Mouse (Mus musculus) heart, adult 9 months (tissue): ENCODE measurements around the gene Orai1.

Source experiments
- DNase-seq, 2 experiments: peaks; one replicate each; pipeline ENCODE4 v3.0.0; 2022; ENCODE audit warnings: low spot score in 2 of 2

Gene Orai1

DNA sequence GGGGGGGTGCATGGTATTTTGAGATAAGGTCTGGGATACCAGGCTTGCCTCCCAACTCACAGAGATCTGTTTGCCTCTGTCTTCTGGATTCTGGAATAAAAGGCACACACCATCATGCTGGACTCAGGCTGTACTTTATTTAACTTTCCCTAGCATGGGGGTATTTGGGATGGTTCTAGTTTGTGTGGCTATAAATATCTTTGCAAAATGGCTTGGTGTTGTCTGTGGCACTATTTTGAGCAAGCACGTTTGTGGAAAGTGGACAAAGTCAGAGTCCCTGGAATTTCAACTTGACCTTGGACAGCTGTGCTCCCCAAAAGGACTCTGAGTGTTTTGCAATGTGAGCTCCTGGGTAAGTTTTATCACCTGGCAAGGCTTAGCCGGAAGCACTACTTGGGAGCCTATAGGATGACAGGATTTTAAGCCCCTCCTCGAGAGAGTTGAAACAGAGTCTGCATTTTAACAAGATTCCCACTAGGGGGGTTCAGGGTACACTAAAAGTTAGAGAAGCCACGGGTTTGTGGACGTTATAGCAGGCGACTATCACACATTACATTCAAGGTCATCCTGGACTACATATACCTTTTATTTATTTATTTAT, 52.6 kb downstream of the Orai1 start:
- peak; percentile 59 to 65 for DNase-seq

DNA sequence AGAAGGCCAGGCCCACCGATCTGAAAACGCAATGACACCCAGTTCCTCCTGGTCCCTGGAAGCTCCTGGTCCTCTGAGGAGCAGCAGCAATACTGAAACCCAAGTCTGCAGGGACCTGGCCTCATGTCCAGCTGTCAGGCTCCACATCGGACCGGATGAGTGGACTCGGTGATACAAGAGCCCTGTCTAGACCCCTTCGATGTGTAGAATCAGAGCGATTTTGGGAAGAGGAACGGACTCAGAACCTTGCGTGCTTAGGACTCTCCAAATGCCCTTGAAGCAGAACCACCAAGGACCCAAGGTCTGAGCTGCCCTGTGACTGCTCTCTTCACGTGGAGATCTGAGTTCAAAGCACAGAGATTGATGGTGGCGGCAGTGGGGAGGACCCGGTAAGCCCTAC, 53.2 kb downstream of the Orai1 start, which contains the start of gene Tmem120b:
TSS of gene Tmem120b (plus strand) at position 301 of the 400 bp plus-strand sequence.
- DNase-seq: no peak

DNA sequence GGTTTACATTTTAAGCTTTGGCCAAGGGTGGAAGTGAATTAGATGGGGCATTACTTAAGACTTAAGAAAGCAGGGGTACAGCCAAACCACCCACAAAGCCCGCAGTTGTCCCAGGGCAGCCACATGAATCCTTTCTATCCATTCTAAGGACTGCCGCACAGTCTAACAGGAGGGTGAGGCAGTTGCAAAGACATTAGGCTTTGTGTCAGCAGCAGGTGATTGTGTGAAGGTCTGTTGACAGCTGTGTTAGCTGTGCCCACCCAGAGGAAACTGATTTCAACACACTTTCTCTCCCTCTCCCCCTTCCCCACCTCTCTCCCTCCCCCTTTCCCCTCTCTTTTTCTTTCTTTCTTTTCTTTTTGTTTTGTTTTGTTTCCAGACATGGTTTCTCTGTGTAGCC, 53.8 kb downstream of the Orai1 start:
- DNase-seq: no peak

- DNase-seq: peak; percentile 93 to 96
Measured at GRCm38 (mm10) chr5:123075576-123076418, 60.9 kb downstream of the Orai1 start.

DNA sequence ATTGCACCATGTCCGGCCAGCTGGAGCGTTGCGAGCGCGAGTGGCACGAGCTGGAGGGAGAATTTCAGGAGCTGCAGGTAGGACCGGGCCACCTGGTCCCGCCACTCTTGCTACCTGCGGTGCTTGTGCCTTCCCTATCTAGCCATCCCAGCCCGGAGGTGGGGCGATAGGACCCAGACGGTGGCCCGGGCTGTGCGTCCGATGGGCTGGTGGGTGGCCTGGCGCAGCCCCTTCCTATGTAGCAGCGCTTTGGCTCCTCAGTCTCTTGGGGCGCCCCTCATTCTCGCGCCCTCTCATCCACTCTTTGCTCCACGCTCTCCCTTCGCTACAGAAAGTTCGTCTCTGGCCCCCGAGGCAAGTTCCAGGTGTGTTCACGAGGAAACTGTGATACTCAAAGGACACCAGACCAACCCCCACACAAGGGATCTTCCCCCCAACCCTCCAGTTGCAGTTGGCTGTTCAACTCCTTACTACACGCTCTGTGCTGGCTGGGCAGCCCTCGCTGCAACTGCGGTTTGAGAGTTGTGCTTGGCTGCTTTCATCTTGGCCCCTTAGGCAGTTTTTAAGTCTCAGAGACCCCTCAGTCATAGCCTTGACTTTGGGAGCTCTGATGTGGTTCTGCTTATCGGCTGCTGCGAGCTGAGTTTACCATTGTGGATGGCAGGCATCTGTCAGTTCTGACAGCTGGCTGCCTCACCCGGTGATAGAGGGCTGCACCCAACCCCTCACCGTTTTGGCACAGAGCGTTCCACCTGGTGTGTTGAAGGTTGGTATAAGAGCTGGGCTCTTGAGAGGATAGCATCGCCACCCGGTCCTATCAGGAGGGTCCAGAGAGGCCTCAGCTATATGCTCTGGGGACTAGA, 61.8 kb downstream of the Orai1 start:
- no peak for DNase-seq

DNA sequence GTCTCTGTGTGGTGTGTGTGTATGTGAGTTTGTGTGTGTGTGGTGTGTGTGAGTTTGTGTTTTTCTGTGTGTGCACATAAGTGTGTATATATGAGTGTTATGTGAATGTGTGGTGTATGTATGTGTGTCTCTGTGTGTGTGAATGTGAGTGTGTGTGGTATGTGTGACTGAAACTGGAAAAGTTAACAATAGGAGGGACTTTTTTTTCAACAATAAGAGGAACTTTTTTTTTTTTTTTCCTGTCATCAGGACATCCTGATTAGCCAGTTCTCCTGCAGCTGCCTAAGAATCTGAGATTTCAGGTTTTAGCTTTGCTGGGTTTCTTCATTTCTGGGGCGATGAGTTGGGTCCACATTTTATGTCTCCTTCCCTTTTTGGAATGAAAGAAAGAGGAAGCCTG, 64.7 kb downstream of the Orai1 start:
- DNase-seq: no peak

DNA sequence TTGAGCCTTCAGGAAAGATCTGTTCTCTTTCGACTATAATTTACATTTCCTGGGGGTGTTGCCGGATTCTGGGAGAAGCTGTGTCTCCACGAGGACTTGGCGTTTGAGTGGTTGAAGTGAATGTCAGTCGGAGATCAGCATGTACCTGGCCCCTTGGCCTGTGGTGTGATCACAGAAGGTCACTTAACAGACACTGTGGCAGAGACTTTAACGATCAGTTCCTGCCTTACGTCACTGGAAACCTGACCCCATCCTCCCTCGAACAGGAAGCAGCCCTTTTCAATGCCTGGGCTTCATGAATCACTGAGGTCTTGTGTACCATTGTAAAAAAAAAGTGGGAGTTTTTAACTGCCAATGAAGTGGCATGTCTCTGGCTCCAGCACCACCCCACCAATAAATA, 65.2 kb downstream of the Orai1 start:
- DNase-seq: no peak
